Mouse (Mus musculus): Measurements from ENCODE around the gene Kctd10. TPM values are rescaled to one million over a fixed set of nuclear protein-coding genes. Genes with fewer than 3 reads are reported as not detected.
A peak's percentile ranks its signal among the peaks of the same experiment; 100 is the strongest.

Gene Kctd10
- polyA plus RNA-seq, 1 experiment: 41.1 TPM

GRCm38 (mm10) chr5:114371731-114372473 lies 8.4 kb downstream of the Kctd10 start:
- TF ChIP-seq POLR2A (IDR thresholded peaks at IDR 0.05; ENCODE audit: borderline replicate concordance, low read depth, low read length) (no peak), CTCF (IDR thresholded peaks at IDR 0.05; ENCODE audit: low read depth, low read length) (no peak)
- no peak overlapping the region for H3K4me3 ChIP-seq (ENCODE audit: insufficient read depth, low read length)
- no peak overlapping the region for H3K27ac ChIP-seq (ENCODE audit: insufficient read depth, low read depth, low read length)
- H3K4me1 ChIP-seq (ENCODE audit: control insufficient read depth, insufficient read depth, low read length): peaks cover 40% of the 10 kb centered on the region

- Histone ChIP-seq H3K27ac (ENCODE audit: insufficient read depth, low read depth, low read length) (peak overlapping the region; percentile 4; the same call in 1 of the 2 replicates), H3K4me1 (ENCODE audit: control insufficient read depth, insufficient read depth, low read length) (peaks cover 40% of the 10 kb centered on the region)
- no peak for TF ChIP-seq CTCF (IDR thresholded peaks at IDR 0.05; ENCODE audit: low read depth, low read length)
- no peak for TF ChIP-seq POLR2A (IDR thresholded peaks at IDR 0.05; ENCODE audit: borderline replicate concordance, low read depth, low read length)
These were observed 9.0 kb downstream of the Kctd10 start for GRCm38 (mm10) chr5:114371331-114371730.

GRCm38 (mm10) chr5:114370371-114370776 lies 9.9 kb downstream of the Kctd10 start:
- Histone ChIP-seq H3K27ac (ENCODE audit: insufficient read depth, low read depth, low read length) (no peak overlapping the region), H3K4me3 (ENCODE audit: insufficient read depth, low read length) (no peak overlapping the region), H3K4me1 (ENCODE audit: control insufficient read depth, insufficient read depth, low read length) (peaks cover 35% of the 10 kb centered on the region)
- TF ChIP-seq POLR2A (IDR thresholded peaks at IDR 0.05; ENCODE audit: borderline replicate concordance, low read depth, low read length) (no peak), CTCF (IDR thresholded peaks at IDR 0.05; ENCODE audit: low read depth, low read length) (no peak)

More at GRCm38 (mm10) chr5:114371331-114371730, 9.0 kb downstream of the Kctd10 start:
- H3K4me3 ChIP-seq (ENCODE audit: insufficient read depth, low read length): no peak overlapping the region

- TF ChIP-seq CTCF (IDR thresholded peaks at IDR 0.05; ENCODE audit: low read depth, low read length) (no peak), POLR2A (IDR thresholded peaks at IDR 0.05; ENCODE audit: borderline replicate concordance, low read depth, low read length) (no peak)
- Histone ChIP-seq H3K27ac (ENCODE audit: insufficient read depth, low read depth, low read length) (no peak overlapping the region), H3K4me1 (ENCODE audit: control insufficient read depth, insufficient read depth, low read length) (peaks cover 31% of the 10 kb centered on the region), H3K4me3 (ENCODE audit: insufficient read depth, low read length) (no peak overlapping the region)
These were observed 10.4 kb downstream of the Kctd10 start for GRCm38 (mm10) chr5:114369921-114370320.

GRCm38 (mm10) chr5:114368803-114369496 lies 11.4 kb downstream of the Kctd10 start:
- TF ChIP-seq CTCF (IDR thresholded peaks at IDR 0.05; ENCODE audit: low read depth, low read length) (no peak), POLR2A (IDR thresholded peaks at IDR 0.05; ENCODE audit: borderline replicate concordance, low read depth, low read length) (no peak)
- Histone ChIP-seq H3K4me1 (ENCODE audit: control insufficient read depth, insufficient read depth, low read length) (peaks cover 25% of the 10 kb centered on the region), H3K4me3 (ENCODE audit: insufficient read depth, low read length) (no peak overlapping the region), H3K27ac (ENCODE audit: insufficient read depth, low read depth, low read length) (no peak overlapping the region)

GRCm38 (mm10) chr5:114368121-114368520 lies 12.2 kb downstream of the Kctd10 start:
- Histone ChIP-seq H3K4me1 (ENCODE audit: control insufficient read depth, insufficient read depth, low read length) (peaks cover 22% of the 10 kb centered on the region), H3K27ac (ENCODE audit: insufficient read depth, low read depth, low read length) (no peak overlapping the region)
- no peak for TF ChIP-seq POLR2A (IDR thresholded peaks at IDR 0.05; ENCODE audit: borderline replicate concordance, low read depth, low read length)
- TF ChIP-seq CTCF (IDR thresholded peaks at IDR 0.05; ENCODE audit: low read depth, low read length): no peak

GRCm38 (mm10) chr5:114365043-114365752 lies 15.1 kb downstream of the Kctd10 start:
- H3K4me1 ChIP-seq (ENCODE audit: control insufficient read depth, insufficient read depth, low read length): no peaks in the 10 kb centered on the region
- H3K4me3 ChIP-seq (ENCODE audit: insufficient read depth, low read length): no peak overlapping the region
- H3K27ac ChIP-seq (ENCODE audit: insufficient read depth, low read depth, low read length): no peak overlapping the region
- TF ChIP-seq CTCF (IDR thresholded peaks at IDR 0.05; ENCODE audit: low read depth, low read length) (no peak), POLR2A (IDR thresholded peaks at IDR 0.05; ENCODE audit: borderline replicate concordance, low read depth, low read length) (no peak)

More at GRCm38 (mm10) chr5:114368121-114368520, 12.2 kb downstream of the Kctd10 start:
- H3K4me3 ChIP-seq (ENCODE audit: insufficient read depth, low read length): no peak overlapping the region

- TF ChIP-seq CTCF (IDR thresholded peaks at IDR 0.05; ENCODE audit: low read depth, low read length): no peak
- no peak for TF ChIP-seq POLR2A (IDR thresholded peaks at IDR 0.05; ENCODE audit: borderline replicate concordance, low read depth, low read length)
- no peak overlapping the region for H3K4me3 ChIP-seq (ENCODE audit: insufficient read depth, low read length)
- H3K27ac ChIP-seq (ENCODE audit: insufficient read depth, low read depth, low read length): no peak overlapping the region
- no peaks in the 10 kb centered on the region for H3K4me1 ChIP-seq (ENCODE audit: control insufficient read depth, insufficient read depth, low read length)
These were observed 19.3 kb downstream of the Kctd10 start for GRCm38 (mm10) chr5:114360968-114361367.

GRCm38 (mm10) chr5:114359586-114359985 lies 20.7 kb downstream of the Kctd10 start:
- Histone ChIP-seq H3K27ac (ENCODE audit: insufficient read depth, low read depth, low read length) (no peak overlapping the region), H3K4me1 (ENCODE audit: control insufficient read depth, insufficient read depth, low read length) (no peaks in the 10 kb centered on the region), H3K4me3 (ENCODE audit: insufficient read depth, low read length) (no peak overlapping the region)
- no peak for TF ChIP-seq POLR2A (IDR thresholded peaks at IDR 0.05; ENCODE audit: borderline replicate concordance, low read depth, low read length)
- no peak for TF ChIP-seq CTCF (IDR thresholded peaks at IDR 0.05; ENCODE audit: low read depth, low read length)

Measured in bone marrow macrophage, adult 2 months (primary cell).